Mouse (Mus musculus) spleen, adult 2 months (tissue): Measurements from ENCODE around the gene Plekhg4. TPM values are rescaled to one million over a fixed set of nuclear protein-coding genes. Genes with fewer than 3 reads are reported as not detected.

Experiments used
- DNase-seq, 2 experiments: peaks; one replicate each; pipeline versions ENCODE4 v3.0.0 to v3.0.0-alpha.2; 2012 to 2021; ENCODE audit warnings: low spot score in 2 of 2, low read depth in 1 of 2
- H3K27ac ChIP-seq: fragments of 200-500 bp; 2 replicates; pipeline ENCODE4 v1.5.1; 2012; ENCODE audit warnings: low read length, inconsistent platforms; ENCODE audit not compliant: insufficient read depth
- H3K27me3 ChIP-seq: fragments of 200-500 bp; 2 replicates; pipeline ENCODE4 v1.6.1; 2012; ENCODE audit warnings: mild to moderate bottlenecking, moderate library complexity, low read length, inconsistent platforms; ENCODE audit not compliant: control insufficient read depth, insufficient read depth
- H3K36me3 ChIP-seq: fragments of 200-500 bp; 2 replicates; pipeline ENCODE4 v1.6.1; 2012; ENCODE audit warnings: mild to moderate bottlenecking, low read length, inconsistent platforms; ENCODE audit not compliant: control insufficient read depth, insufficient read depth
- H3K4me1 ChIP-seq: fragments of 200-500 bp; 2 replicates; pipeline ENCODE4 v1.6.1; 2011; ENCODE audit warnings: inconsistent platforms; ENCODE audit not compliant: control insufficient read depth, insufficient read depth, insufficient read length
- H3K4me3 ChIP-seq: fragments of 200-500 bp; 2 replicates; pipeline ENCODE4 v1.5.1; 2011; ENCODE audit warnings: mild to moderate bottlenecking, inconsistent platforms; ENCODE audit not compliant: insufficient read depth, insufficient read length; ENCODE audit errors: extremely low read depth
- CTCF ChIP-seq: fragments of 200-500 bp; IDR thresholded peaks from 2 replicates; pipeline ENCODE4 v1.5.1; 2011; ENCODE audit warnings: mild to moderate bottlenecking, inconsistent platforms; ENCODE audit not compliant: insufficient read depth, insufficient read length, insufficient replicate concordance; ENCODE audit errors: extremely low read depth
- POLR2A ChIP-seq: fragments of 200-500 bp; IDR thresholded peaks from 2 replicates; pipeline ENCODE4 v1.6.1; 2011; ENCODE audit warnings: low read depth, low read length, inconsistent platforms
- WGBS: fragments of 180-500 bp; shearing (Covaris S2); methylation state at CpG from one replicate; pipeline ENCODE4 v1.1.7; 2018; 5-methylcytosine and 5-hydroxymethylcytosine counted together
- polyA plus RNA-seq: library from polyadenylated mRNA; depleted of rRNA; stranded (reverse); fragments of >200 nt; gene quantifications from 2 replicates; pipeline ENCODE4 v1.2.3, GENCODE M21; 2012

Gene Plekhg4
- polyA plus RNA-seq, 1 experiment, result 0.20 TPM

GRCm38 (mm10) chr8:105384070-105384469 lies 11.0 kb downstream of the Plekhg4 start:
- Histone ChIP-seq H3K27ac (no peak overlapping the region), H3K4me1 (no peaks in the 10 kb centered on the region), H3K4me3 (no peak overlapping the region), H3K27me3 (no peaks in the 10 kb centered on the region), H3K36me3 (no peaks in the 10 kb centered on the region)
- DNase-seq, result no peak
- no peak for TF ChIP-seq CTCF
- TF ChIP-seq POLR2A, result no peak
- WGBS, result 92% methylated on average over 2 of the region's 2 CpGs

- DNase-seq, result no peak
- Histone ChIP-seq H3K36me3 (no peaks in the 10 kb centered on the region), H3K4me3 (no peak overlapping the region), H3K4me1 (no peaks in the 10 kb centered on the region; the same call in 1 of the 2 replicates), H3K27me3 (no peaks in the 10 kb centered on the region), H3K27ac (no peak overlapping the region)
- WGBS, result 83% methylated on average over 1 of the region's 1 CpGs
- TF ChIP-seq POLR2A (no peak), CTCF (no peak)
Observed at GRCm38 (mm10) chr8:105387151-105387550, 14.1 kb downstream of the Plekhg4 start.

GRCm38 (mm10) chr8:105389096-105389495 lies 16.0 kb downstream of the Plekhg4 start:
- TF ChIP-seq POLR2A, result no peak
- no peak for TF ChIP-seq CTCF
- Histone ChIP-seq H3K4me3 (no peak overlapping the region), H3K36me3 (no peaks in the 10 kb centered on the region), H3K27ac (no peak overlapping the region), H3K27me3 (no peaks in the 10 kb centered on the region), H3K4me1 (no peaks in the 10 kb centered on the region; the same call in 1 of the 2 replicates)
- DNase-seq, result no peak
- 83% methylated on average over 6 of the region's 6 CpGs for whole genome bisulfite sequencing

- no peak overlapping the region for H3K4me3 ChIP-seq
- no peaks in the 10 kb centered on the region; the same call in 1 of the 2 replicates for H3K4me1 ChIP-seq
- H3K36me3 ChIP-seq, result no peaks in the 10 kb centered on the region
- TF ChIP-seq POLR2A (no peak), CTCF (no peak)
- H3K27me3 ChIP-seq, result no peaks in the 10 kb centered on the region
- no peak overlapping the region for H3K27ac ChIP-seq
- 71% methylated on average over 12 of the region's 12 CpGs for WGBS
- no peak for DNase-seq
Observed at GRCm38 (mm10) chr8:105393089-105393787, 20.2 kb downstream of the Plekhg4 start.

GRCm38 (mm10) chr8:105393915-105394314 lies 20.8 kb downstream of the Plekhg4 start:
- 89% methylated on average over 7 of the region's 7 CpGs for WGBS
- H3K4me3 ChIP-seq, result no peak overlapping the region
- no peak for TF ChIP-seq POLR2A
- no peak for TF ChIP-seq CTCF
- H3K4me1 ChIP-seq, result no peaks in the 10 kb centered on the region; the same call in 1 of the 2 replicates
- H3K27ac ChIP-seq, result no peak overlapping the region
- no peak for DNase-seq
- H3K27me3 ChIP-seq, result no peaks in the 10 kb centered on the region
- no peaks in the 10 kb centered on the region for H3K36me3 ChIP-seq

GRCm38 (mm10) chr8:105397747-105398146 lies 24.7 kb downstream of the Plekhg4 start:
- Histone ChIP-seq H3K27me3 (no peaks in the 10 kb centered on the region), H3K4me3 (no peak overlapping the region), H3K4me1 (no peaks in the 10 kb centered on the region; the same call in 1 of the 2 replicates), H3K27ac (no peak overlapping the region), H3K36me3 (no peaks in the 10 kb centered on the region)
- 33% methylated on average over 3 of the region's 3 CpGs for WGBS
- peak; percentile 23; the same call in 1 of the 2 replicates for TF ChIP-seq CTCF
- no peak for TF ChIP-seq POLR2A
- DNase-seq, result no peak

- no peak for TF ChIP-seq POLR2A
- TF ChIP-seq CTCF, result no peak
- Histone ChIP-seq H3K27me3 (no peaks in the 10 kb centered on the region), H3K27ac (no peak overlapping the region), H3K36me3 (no peaks in the 10 kb centered on the region), H3K4me3 (no peak overlapping the region), H3K4me1 (no peaks in the 10 kb centered on the region)
- WGBS, result 94% methylated on average over 5 of the region's 5 CpGs
- no peak for DNase-seq
Observed at GRCm38 (mm10) chr8:105400016-105400415, 26.9 kb downstream of the Plekhg4 start.
